9 mouse cellular contexts compared by ENCODE assay signal in genomic region chr9:57156823-57157222, GRCm38 (mm10). TPM values are rescaled to one million over a fixed set of nuclear protein-coding genes. Genes with fewer than 3 reads are reported as not detected.
DNase-seq lines count a peak whose midpoint lies in the region; ATAC-seq and TF ChIP-seq lines count a peak whose summit lies in the region.
"Had no signal": no experiment of that assay in that cellular context is flagged by ENCODE, and none has a peak within 500 bp of the region (broad histone marks: within the 10 kb centered on the region; RNA-seq: fewer than 3 reads in every experiment).

No protein-coding gene starts in this region.

- no peak for ATAC-seq in kidney, embryonic 14.5 days (ENCODE audit: low FRiP score, low TSS enrichment)
- no peak for ATAC-seq in midbrain, embryonic 14.5 days (ENCODE audit: low FRiP score, low TSS enrichment)
- no peak for ATAC-seq in inflammation-experienced regulatory T-cells, adult 6 months

- WGBS in kidney, embryonic 14.5 days = 92% methylated on average over 8 of the region's 8 CpGs
- 90% methylated on average over 8 of the region's 8 CpGs for WGBS in hindbrain, embryonic 10.5 days
- WGBS in midbrain, embryonic 14.5 days = 86% methylated on average over 8 of the region's 8 CpGs

- no peak for DNase-seq in kidney, postnatal 14 days
- no peak for DNase-seq in hindbrain, embryonic 10.5 days (ENCODE audit: low spot score)
- no peak for DNase-seq in midbrain, embryonic 14.5 days
- no peak for DNase-seq in left cerebral cortex, adult 18-20 months (ENCODE audit: low spot score in 2 of 2)
- no peak for DNase-seq in adrenal gland, adult 8-10 months
- DNase-seq: kidney, postnatal 25 days had no signal

- TF ChIP-seq CTCF in bone marrow macrophage, adult 2 months (IDR thresholded peaks at IDR 0.05; ENCODE audit: low read depth, low read length) = no peak

- no peaks in the 10 kb centered on the region for H3K27me3 ChIP-seq in kidney, embryonic 14.5 days (ENCODE audit: control insufficient read depth, insufficient read depth, low read length)
- H3K27me3 ChIP-seq in hindbrain, embryonic 10.5 days (ENCODE audit: insufficient read depth, poor library complexity, severe bottlenecking) = 0 out of 2 replicates have a peak, but pooled peaks cover 5% of the 10 kb centered on the region
- H3K27me3 ChIP-seq in midbrain, embryonic 14.5 days (ENCODE audit: control insufficient read depth, insufficient read depth, low read length) = no peaks in the 10 kb centered on the region

- H3K4me1 ChIP-seq in kidney, embryonic 14.5 days (ENCODE audit: control insufficient read depth, insufficient read depth, low read length) = peaks cover 10% of the 10 kb centered on the region; the same call in 1 of the 2 replicates
- H3K4me1 ChIP-seq in bone marrow macrophage, adult 2 months (ENCODE audit: control insufficient read depth, insufficient read depth, low read length) = peaks cover 15% of the 10 kb centered on the region
- peaks cover 20% of the 10 kb centered on the region for H3K4me1 ChIP-seq in hindbrain, embryonic 10.5 days (replicated peaks)
- peaks cover 10% of the 10 kb centered on the region for H3K4me1 ChIP-seq in midbrain, embryonic 14.5 days (ENCODE audit: control insufficient read depth, insufficient read depth, low read length)

- peaks cover 12% of the 10 kb centered on the region; the same call in 1 of the 2 replicates for H3K36me3 ChIP-seq in kidney, embryonic 14.5 days (ENCODE audit: control insufficient read depth, insufficient read depth, low read length)
- peaks cover 14% of the 10 kb centered on the region for H3K36me3 ChIP-seq in hindbrain, embryonic 10.5 days
- peaks cover 13% of the 10 kb centered on the region for H3K36me3 ChIP-seq in midbrain, embryonic 14.5 days (ENCODE audit: control insufficient read depth, insufficient read depth, low read length)

- H3K27ac ChIP-seq in kidney, embryonic 14.5 days (ENCODE audit: low read depth, low read length) = no peak overlapping the region
- no peak overlapping the region for H3K27ac ChIP-seq in bone marrow macrophage, adult 2 months (ENCODE audit: insufficient read depth, low read depth, low read length)
- H3K27ac ChIP-seq in hindbrain, embryonic 10.5 days = no peak overlapping the region
- no peak overlapping the region for H3K27ac ChIP-seq in midbrain, embryonic 14.5 days (replicated peaks; ENCODE audit: low read depth, low read length)

- no peaks in the 10 kb centered on the region for H3K9me3 ChIP-seq in kidney, embryonic 14.5 days (ENCODE audit: control insufficient read depth, low read length)
- no peaks in the 10 kb centered on the region for H3K9me3 ChIP-seq in hindbrain, embryonic 10.5 days
- H3K9me3 ChIP-seq in midbrain, embryonic 14.5 days (ENCODE audit: control insufficient read depth, low read length) = no peaks in the 10 kb centered on the region

- no peak for TF ChIP-seq POLR2A in bone marrow macrophage, adult 2 months (IDR thresholded peaks at IDR 0.05; ENCODE audit: borderline replicate concordance, low read depth, low read length)

- H3K9ac ChIP-seq in kidney, embryonic 14.5 days (ENCODE audit: low read depth, low read length) = peak overlapping the region; percentile 28; the same call in 1 of the 2 replicates
- no peak overlapping the region for H3K9ac ChIP-seq in midbrain, embryonic 14.5 days (replicated peaks; ENCODE audit: low read length)

- H3K4me3 ChIP-seq in kidney, embryonic 14.5 days (ENCODE audit: low read length) = no peak overlapping the region
- H3K4me3 ChIP-seq in bone marrow macrophage, adult 2 months (ENCODE audit: insufficient read depth, low read length) = peak overlapping the region; percentile 74
- H3K4me3 ChIP-seq in hindbrain, embryonic 10.5 days = peak overlapping the region; percentile 87; the same call in 1 of the 2 replicates
- no peak overlapping the region for H3K4me3 ChIP-seq in midbrain, embryonic 14.5 days (replicated peaks; ENCODE audit: low read depth, low read length)

- peak overlapping the region; percentile 95 for H3K4me2 ChIP-seq in kidney, embryonic 14.5 days (replicated peaks; ENCODE audit: low read depth, low read length)
- peak overlapping the region; percentile 97 for H3K4me2 ChIP-seq in midbrain, embryonic 14.5 days (ENCODE audit: low read length)

RNA-seq across cellular contexts. Expression of gene Commd4, which starts 1.3 kb away (rescaled TPM):
- polyA plus RNA-seq in kidney, embryonic 14.5 days (2014; fragmentation: Nextera tagmentation; extraction: Ambion mirVana) = 99.0 and 137 TPM in 2 replicates
- polyA plus RNA-seq in bone marrow macrophage, adult 2 months (2012; ENCODE audit: insufficient read depth, insufficient read length, missing spikeins) = 67.7 and 71.5 TPM in 2 replicates
- 110 and 134 TPM in 2 replicates for polyA plus RNA-seq in hindbrain, embryonic 10.5 days (2016; fragmentation: Nextera tagmentation; extraction: Ambion mirVana)
- 159 and 190 TPM in 2 replicates for polyA plus RNA-seq in midbrain, embryonic 14.5 days (2014; fragmentation: Nextera tagmentation; extraction: Ambion mirVana)
- total RNA-seq in left cerebral cortex, adult 18-20 months (2021) = 10 to 100 TPM; 80.9 to 92.2 TPM
- 100 to 1,000 TPM; 205 to 374 (median 278) TPM for polyA plus RNA-seq in inflammation-experienced regulatory T-cells, adult 6 months (2017; shearing (Covaris generic))
- 10 to 100 TPM; 65.5 to 89.4 (median 70.9) TPM for total RNA-seq in adrenal gland, adult 8-10 months (2022)

RNA-seq across cellular contexts. Expression of gene Neil1, which starts 8.7 kb away (rescaled TPM):
- polyA plus RNA-seq in kidney, embryonic 14.5 days (2014; fragmentation: Nextera tagmentation; extraction: Ambion mirVana) = 7.0 and 7.5 TPM in 2 replicates
- 11.0 and 12.5 TPM in 2 replicates for polyA plus RNA-seq in bone marrow macrophage, adult 2 months (2012; ENCODE audit: insufficient read depth, insufficient read length, missing spikeins)
- 6.3 and 8.0 TPM in 2 replicates for polyA plus RNA-seq in hindbrain, embryonic 10.5 days (2016; fragmentation: Nextera tagmentation; extraction: Ambion mirVana)
- 7.2 and 8.3 TPM in 2 replicates for polyA plus RNA-seq in midbrain, embryonic 14.5 days (2014; fragmentation: Nextera tagmentation; extraction: Ambion mirVana)
- total RNA-seq in left cerebral cortex, adult 18-20 months (2021) = 1 to 10 TPM; 8.5 TPM
- 10 to 100 TPM; 22.7 to 31.5 (median 23.6) TPM for polyA plus RNA-seq in inflammation-experienced regulatory T-cells, adult 6 months (2017; shearing (Covaris generic))
- total RNA-seq in adrenal gland, adult 8-10 months (2022) = 10 to 100 TPM; 10.7 to 16.6 (median 13.7) TPM

RNA-seq across cellular contexts. Expression of gene Man2c1, which starts 26.3 kb away (rescaled TPM):
- 28.5 and 38.7 TPM in 2 replicates for polyA plus RNA-seq in kidney, embryonic 14.5 days (2014; fragmentation: Nextera tagmentation; extraction: Ambion mirVana)
- 83.8 and 117 TPM in 2 replicates for polyA plus RNA-seq in bone marrow macrophage, adult 2 months (2012; ENCODE audit: insufficient read depth, insufficient read length, missing spikeins)
- 58.7 and 62.5 TPM in 2 replicates for polyA plus RNA-seq in hindbrain, embryonic 10.5 days (2016; fragmentation: Nextera tagmentation; extraction: Ambion mirVana)
- 43.0 and 52.2 TPM in 2 replicates for polyA plus RNA-seq in midbrain, embryonic 14.5 days (2014; fragmentation: Nextera tagmentation; extraction: Ambion mirVana)
- 100 to 1,000 TPM; 127 to 138 TPM for total RNA-seq in left cerebral cortex, adult 18-20 months (2021)
- 10 to 100 TPM; 44.7 to 81.1 (median 56.4) TPM for polyA plus RNA-seq in inflammation-experienced regulatory T-cells, adult 6 months (2017; shearing (Covaris generic))
- total RNA-seq in adrenal gland, adult 8-10 months (2022) = 100 to 1,000 TPM; 138 to 208 (median 173) TPM

Comparison
In these comparisons a context has a peak if more than half of its experiments do, and no peak if none do; other contexts are left out.
1. H3K4me3 ChIP-seq: peak in bone marrow macrophage, adult 2 months (single experiment) and hindbrain, embryonic 10.5 days (single experiment); none in kidney, embryonic 14.5 days (single experiment) and midbrain, embryonic 14.5 days (single experiment).